Mouse (Mus musculus) ES-E14 (cell line): ENCODE measurements around the gene Traf1. TPM values are rescaled to one million over a fixed set of nuclear protein-coding genes. Genes with fewer than 3 reads are reported as not detected.

Experiments
- DNase-seq: peaks from one replicate; pipeline ENCODE4 v3.0.0-alpha.2; 2013; ENCODE audit warnings: low read depth, low spot score
- H3K27ac ChIP-seq: 2 replicates; pipeline ENCODE4 v1.5.1; 2012; ENCODE audit warnings: low read depth, mild to moderate bottlenecking, low read length, moderate library complexity, mixed read lengths; ENCODE audit not compliant: poor library complexity, insufficient read depth, severe bottlenecking
- H3K36me3 ChIP-seq: 2 replicates; pipeline ENCODE4 v1.6.1; 2012; ENCODE audit warnings: mild to moderate bottlenecking, low read length, moderate library complexity, mixed read lengths; ENCODE audit not compliant: control insufficient read depth, poor library complexity, insufficient read depth, severe bottlenecking
- H3K4me1 ChIP-seq, 2 experiments: fragments of 150-350 bp in 1 of 2; sonication (generic) in 1 of 2; 2 replicates each; pipeline ENCODE4 v1.6.1; 2012; ENCODE audit warnings: low read length in 2 of 2, mild to moderate bottlenecking in 1 of 2, mixed read lengths in 1 of 2; ENCODE audit not compliant: control insufficient read depth in 2 of 2, insufficient read depth in 2 of 2, poor library complexity in 1 of 2
- H3K4me3 ChIP-seq, 2 experiments: fragments of 150-350 bp in 1 of 2; sonication (generic) in 1 of 2; 2 replicates each; pipeline ENCODE4 v1.5.1; 2012; ENCODE audit warnings: low read length in 2 of 2, low read depth in 1 of 2, mild to moderate bottlenecking in 1 of 2, mixed read lengths in 1 of 2; ENCODE audit not compliant: insufficient read depth in 1 of 2, poor library complexity in 1 of 2, severe bottlenecking in 1 of 2
- H3K9ac ChIP-seq: 2 replicates; pipeline ENCODE4 v1.6.1; 2012; ENCODE audit warnings: low read depth, mild to moderate bottlenecking, low read length, mixed read lengths; ENCODE audit not compliant: poor library complexity, insufficient read depth, severe bottlenecking
- H3K9me3 ChIP-seq: fragments of 150-350 bp; sonication (generic); 2 replicates; pipeline ENCODE4 v1.6.1; 2012; ENCODE audit warnings: low read depth, mild to moderate bottlenecking, low read length; ENCODE audit not compliant: control insufficient read depth, insufficient read depth
- CHD2 ChIP-seq: IDR thresholded peaks from 2 replicates; pipeline ENCODE4 v1.6.1; 2014; ENCODE audit warnings: mild to moderate bottlenecking, low read depth, low read length, inconsistent platforms
- HCFC1 ChIP-seq: IDR thresholded peaks from 2 replicates; pipeline ENCODE4 v1.6.1; 2012; ENCODE audit warnings: low read length, inconsistent platforms, borderline replicate concordance; ENCODE audit not compliant: insufficient read depth
- MAFK ChIP-seq: IDR thresholded peaks from 2 replicates; pipeline ENCODE4 v1.6.1; 2014; ENCODE audit warnings: mild to moderate bottlenecking, low read depth, low read length, inconsistent platforms; ENCODE audit not compliant: insufficient read depth
- ZC3H11A ChIP-seq: IDR thresholded peaks from 2 replicates; pipeline ENCODE4 v1.6.1; 2012; ENCODE audit warnings: low read depth, mild to moderate bottlenecking, inconsistent platforms, low read length, borderline replicate concordance
- ZNF384 ChIP-seq: IDR thresholded peaks from 2 replicates; pipeline ENCODE4 v1.6.1; 2012; ENCODE audit warnings: low read depth, low read length, inconsistent platforms
- in situ Hi-C, 2 experiments: fragments of 600-800 bp; cut with MboI; formaldehyde crosslinking; loops; one replicate each; pipeline ENCODE4 v1.15.1; 2025; ENCODE audit warnings: low sequenced_read_pairs in 2 of 2, inconsistent platforms in 1 of 2; ENCODE audit not compliant: unreplicated experiment in 2 of 2
- total RNA-seq: library from RNA; depleted of rRNA; stranded (reverse); fragments of 300-350 nt; gene quantifications from 2 replicates; pipeline ENCODE4 v1.2.3, GENCODE M21; 2012

Gene Traf1
- total RNA-seq, 1 experiment = 1.3 TPM

GRCm38 (mm10) chr2:34957405-34957804, 4.2 kb downstream of the Traf1 start:
- Histone ChIP-seq H3K9me3 (no peaks in the 10 kb centered on the region), H3K4me1 (no peaks in the 10 kb centered on the region; a peak in 1 of 4 replicates), H3K9ac (no peak overlapping the region), H3K27ac (no peak overlapping the region), H3K36me3 (no peaks in the 10 kb centered on the region), H3K4me3 (no peak overlapping the region)
- TF ChIP-seq ZC3H11A (no peak), ZNF384 (no peak), CHD2 (no peak), HCFC1 (no peak), MAFK (no peak)
- in situ Hi-C loops = no loop called here
- no peak for DNase-seq

- no peak overlapping the region for H3K27ac ChIP-seq
- in situ Hi-C loops = no loop called here
Measured at GRCm38 (mm10) chr2:34956941-34957340, 4.6 kb downstream of the Traf1 start.

GRCm38 (mm10) chr2:34954344-34954743, 7.2 kb downstream of the Traf1 start:
- Histone ChIP-seq H3K9ac (no peak overlapping the region), H3K27ac (no peak overlapping the region), H3K9me3 (no peaks in the 10 kb centered on the region), H3K4me3 (no peak overlapping the region), H3K4me1 (no peaks in the 10 kb centered on the region), H3K36me3 (no peaks in the 10 kb centered on the region)
- in situ Hi-C loops = no loop called here
- TF ChIP-seq MAFK (no peak), HCFC1 (no peak), CHD2 (no peak), ZC3H11A (no peak), ZNF384 (no peak)
- DNase-seq = no peak

More at GRCm38 (mm10) chr2:34956941-34957340, 4.6 kb downstream of the Traf1 start:
- H3K9ac ChIP-seq = no peak overlapping the region
- DNase-seq = no peak
- TF ChIP-seq MAFK = no peak
- H3K36me3 ChIP-seq = no peaks in the 10 kb centered on the region
- H3K9me3 ChIP-seq = no peaks in the 10 kb centered on the region
- H3K4me3 ChIP-seq = no peak overlapping the region
- no peaks in the 10 kb centered on the region for H3K4me1 ChIP-seq

DNA sequence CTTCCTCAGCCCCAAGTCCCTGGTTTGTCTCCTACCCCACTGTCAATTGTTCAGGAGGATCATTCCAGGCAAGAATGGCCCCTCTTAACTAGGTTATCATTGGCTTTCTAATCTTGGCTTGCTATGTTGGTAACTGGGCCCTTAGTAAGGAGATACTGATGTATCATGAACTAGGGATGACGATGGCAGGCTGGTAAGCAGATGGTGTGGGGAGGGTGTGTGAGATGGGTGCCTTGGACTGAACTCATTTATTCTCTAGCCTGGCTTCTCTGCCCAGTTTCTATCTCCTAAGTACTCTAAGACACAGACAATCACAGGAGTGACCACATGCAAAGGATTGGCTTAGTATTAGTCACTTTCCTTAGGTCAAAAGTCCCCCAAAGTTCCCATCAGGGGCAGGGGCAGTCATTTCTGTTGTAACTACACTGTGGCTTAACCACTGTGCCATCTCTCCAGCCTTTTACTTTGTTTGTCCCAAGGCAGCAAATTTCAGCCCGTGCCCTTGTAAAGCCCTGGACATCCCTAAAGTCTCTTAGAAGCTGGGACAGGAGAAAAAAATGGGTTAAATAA, 7.9 kb downstream of the Traf1 start:
- no peaks in the 10 kb centered on the region for H3K4me1 ChIP-seq
- no peak overlapping the region for H3K9ac ChIP-seq
- H3K9me3 ChIP-seq = no peaks in the 10 kb centered on the region
- no peaks in the 10 kb centered on the region for H3K36me3 ChIP-seq
- in situ Hi-C loops = no loop called here
- H3K27ac ChIP-seq = no peak overlapping the region
- no peak for DNase-seq
- no peak overlapping the region for H3K4me3 ChIP-seq
- TF ChIP-seq MAFK (no peak), ZC3H11A (no peak), CHD2 (no peak), ZNF384 (no peak), HCFC1 (no peak)

DNA sequence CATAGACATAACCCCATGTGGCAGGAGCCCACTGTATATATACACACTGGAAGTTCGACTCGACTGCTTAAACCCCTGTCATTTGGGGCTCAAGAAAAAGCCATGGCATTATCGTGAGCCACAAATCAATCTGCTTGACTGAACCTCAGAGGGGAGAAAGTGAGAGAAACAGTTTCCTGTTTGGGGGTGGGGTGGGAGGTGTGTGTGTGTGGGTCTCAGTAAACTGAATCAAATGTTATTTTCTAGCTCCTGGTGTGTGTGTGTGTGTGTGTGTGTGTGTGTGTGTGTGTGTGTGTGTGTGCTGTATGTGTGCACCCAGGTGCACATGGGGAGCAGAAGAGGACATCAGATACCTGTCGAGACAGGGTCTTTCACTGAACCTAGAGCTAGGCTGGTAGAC, 8.6 kb downstream of the Traf1 start:
- H3K9ac ChIP-seq = no peak overlapping the region
- in situ Hi-C loops = no loop called here
- 0 out of 4 replicates have a peak, but pooled peaks cover 0 to 1% of the 10 kb centered on the region in 2 experiments for H3K4me1 ChIP-seq
- H3K36me3 ChIP-seq = no peaks in the 10 kb centered on the region
- H3K9me3 ChIP-seq = no peaks in the 10 kb centered on the region
- no peak overlapping the region for H3K27ac ChIP-seq
- H3K4me3 ChIP-seq = no peak overlapping the region
- DNase-seq = no peak
- TF ChIP-seq CHD2 = no peak
- TF ChIP-seq HCFC1 = no peak
- no peak for TF ChIP-seq ZC3H11A
- TF ChIP-seq ZNF384 = no peak
- TF ChIP-seq MAFK = no peak
